Mouse (Mus musculus) thymus, adult 2 months (tissue): ENCODE measurements at regions not wholly inside any gene's neighbourhood (a gene's known extent, or its start where the extent isn't known, plus 50 kb on each side); places are given as distances from the start of the nearest gene placed in this dataset.

Experiments
- CTCF ChIP-seq: fragments of 200-500 bp; IDR thresholded peaks from 2 replicates; pipeline ENCODE4 v1.5.1; 2012; ENCODE audit warnings: mild to moderate bottlenecking, control low read depth, low read length, moderate library complexity, borderline replicate concordance; ENCODE audit not compliant: control insufficient read depth, poor library complexity, insufficient read depth; ENCODE audit errors: extremely low read depth
- POLR2A ChIP-seq: fragments of 200-500 bp; IDR thresholded peaks from 2 replicates; pipeline ENCODE4 v1.6.1; 2012; ENCODE audit warnings: mild to moderate bottlenecking, low read length, control low read depth, moderate library complexity; ENCODE audit not compliant: control insufficient read depth, poor library complexity, insufficient read depth; ENCODE audit errors: extremely low read depth

DNA sequence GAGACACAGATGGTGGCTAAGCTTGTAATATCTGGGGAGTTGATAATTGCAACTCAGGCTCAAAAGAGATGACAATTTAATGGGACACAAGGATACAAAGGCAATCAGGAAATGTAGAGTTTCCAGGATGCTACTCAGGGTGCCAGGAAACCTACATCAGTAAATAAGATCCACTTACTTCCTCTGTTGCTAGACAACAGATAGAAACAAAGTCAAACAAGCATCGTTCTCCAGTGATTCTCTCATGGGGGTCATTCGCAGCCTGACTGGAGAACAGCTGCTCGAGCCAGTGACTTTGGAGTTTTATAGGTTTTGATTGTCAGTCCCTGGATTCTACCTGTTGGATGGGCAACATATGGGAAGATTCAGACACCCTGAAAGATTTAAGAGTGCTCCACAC lies 1026.5 kb downstream of the Ttll7 start:
- TF ChIP-seq POLR2A (no peak), CTCF (no peak)
